Mouse (Mus musculus) lung, adult 2 months (tissue): ENCODE data around the gene Cyb5r2.

Experiments
- CTCF ChIP-seq: fragments of 200-500 bp; IDR thresholded peaks from 2 replicates; pipeline ENCODE4 v1.5.1; 2011; ENCODE audit warnings: mild to moderate bottlenecking, low read length, control low read depth; ENCODE audit not compliant: insufficient read depth
- POLR2A ChIP-seq: fragments of 200-500 bp; IDR thresholded peaks from 2 replicates; pipeline ENCODE4 v1.6.1; 2011; ENCODE audit warnings: low read depth, mild to moderate bottlenecking, control low read depth, low read length, borderline replicate concordance; ENCODE audit errors: extremely low read depth

DNA sequence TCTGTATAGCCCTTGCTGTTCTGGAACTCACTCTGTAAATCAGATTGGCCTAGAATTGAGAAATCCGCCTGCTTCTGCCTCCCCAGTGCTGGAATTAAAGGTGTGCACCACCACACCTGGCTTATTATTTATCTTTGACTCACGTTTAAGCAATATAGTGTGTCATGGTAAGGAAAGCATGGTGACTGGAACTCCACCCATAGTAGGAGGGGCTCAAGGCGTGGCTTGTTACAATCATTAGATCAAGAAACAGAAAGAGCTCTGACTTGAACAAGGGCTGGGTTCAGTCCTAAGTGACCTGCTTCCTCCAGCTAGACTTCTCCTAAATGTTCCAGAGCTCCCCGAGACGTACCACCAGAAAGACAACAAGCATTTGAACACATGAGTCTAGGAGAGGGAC is 57.2 kb downstream of the Cyb5r2 start:
- TF ChIP-seq POLR2A: no peak
- TF ChIP-seq CTCF: no peak
